Comparison of ENCODE assay signal across 8 mouse cellular contexts in genomic region chr11:22989786-22990185, GRCm38 (mm10). TPM values are rescaled to one million over a fixed set of nuclear protein-coding genes. Genes with fewer than 3 reads are reported as not detected.
DNase-seq lines count a peak whose midpoint lies in the region; ATAC-seq lines count a peak whose summit lies in the region.

No protein-coding gene starts in this region.

- H3K9me3 ChIP-seq in erythroblast, embryonic 14.5 days (ENCODE audit: control insufficient read depth, low read length) = no peaks in the 10 kb centered on the region
- no peaks in the 10 kb centered on the region for H3K9me3 ChIP-seq in limb, embryonic 15.5 days
- H3K9me3 ChIP-seq in stomach, embryonic 16.5 days (replicated peaks; ENCODE audit: control insufficient read depth, low read length) = no peaks in the 10 kb centered on the region

- H3K9ac ChIP-seq in limb, embryonic 15.5 days = peak overlapping the region; percentile 63; the same call in 1 of the 2 replicates
- H3K9ac ChIP-seq in stomach, embryonic 16.5 days (ENCODE audit: low read length) = peak overlapping the region; percentile 94

- 52% methylated on average over 1 of the region's 1 CpGs for WGBS in limb, embryonic 15.5 days
- 33% methylated on average over 1 of the region's 1 CpGs for WGBS in stomach, embryonic 16.5 days

- DNase-seq in retina, adult 2 months (ENCODE audit: low read depth, low spot score) = peak; percentile 77
- no peak for DNase-seq in retina, embryonic 14.5 days (ENCODE audit: low spot score)
- no peak for DNase-seq in embryo, embryonic 10 days (ENCODE audit: low spot score)
- DNase-seq in adrenal gland, postnatal 36 days = no peak

- no peaks in the 10 kb centered on the region for H3K27me3 ChIP-seq in erythroblast, embryonic 14.5 days (ENCODE audit: control insufficient read depth)
- H3K27me3 ChIP-seq in limb, embryonic 15.5 days = no peaks in the 10 kb centered on the region
- no peaks in the 10 kb centered on the region for H3K27me3 ChIP-seq in stomach, embryonic 16.5 days (ENCODE audit: control insufficient read depth, insufficient read depth, low read length)

- peak overlapping the region; percentile 43 for H3K4me2 ChIP-seq in limb, embryonic 15.5 days
- peak overlapping the region; percentile 54 for H3K4me2 ChIP-seq in stomach, embryonic 16.5 days (ENCODE audit: low read depth, low read length)

- H3K4me1 ChIP-seq in erythroblast, embryonic 14.5 days (ENCODE audit: control insufficient read depth) = peaks cover 34% of the 10 kb centered on the region
- peaks cover 9% of the 10 kb centered on the region for H3K4me1 ChIP-seq in limb, embryonic 15.5 days
- peaks cover 11% of the 10 kb centered on the region; the same call in 1 of the 2 replicates for H3K4me1 ChIP-seq in stomach, embryonic 16.5 days (ENCODE audit: control insufficient read depth, insufficient read depth, low read length)

- peaks cover 28% of the 10 kb centered on the region for H3K36me3 ChIP-seq in erythroblast, embryonic 14.5 days (ENCODE audit: control insufficient read depth)
- H3K36me3 ChIP-seq in limb, embryonic 15.5 days = peaks cover 15% of the 10 kb centered on the region
- peaks cover 4% of the 10 kb centered on the region; the same call in 1 of the 2 replicates for H3K36me3 ChIP-seq in stomach, embryonic 16.5 days (ENCODE audit: control insufficient read depth, insufficient read depth, low read length)

- peak overlapping the region; percentile 96 for H3K27ac ChIP-seq in limb, embryonic 15.5 days
- peak overlapping the region; percentile 78 for H3K27ac ChIP-seq in stomach, embryonic 16.5 days (ENCODE audit: low read length)

- H3K4me3 ChIP-seq in erythroblast, embryonic 14.5 days (replicated peaks) = peak overlapping the region; percentile 99
- H3K4me3 ChIP-seq in limb, embryonic 15.5 days = peak overlapping the region; percentile 85
- H3K4me3 ChIP-seq in stomach, embryonic 16.5 days (replicated peaks; ENCODE audit: low read length) = peak overlapping the region; percentile 82

- ATAC-seq in erythroblast, adult 5-6 weeks (replicated peaks; ENCODE audit: low FRiP score, poor library complexity, severe bottlenecking) = no peak
- no peak for ATAC-seq in limb, embryonic 15.5 days (ENCODE audit: insufficient number of reproducible peaks, low FRiP score, low TSS enrichment, low read depth)
- ATAC-seq in stomach, embryonic 16.5 days (ENCODE audit: insufficient read depth, low FRiP score) = 0 out of 2 replicates have a peak, but pooled peaks have one; percentile 1

RNA-seq across cellular contexts. Expression of gene Cct4, which starts 0.5 kb away (rescaled TPM):
- 17.0 and 22.5 TPM in 2 replicates for polyA plus RNA-seq in erythroblast, embryonic 14.5 days (2012)
- total RNA-seq in erythroblast, adult 5-6 weeks (2015; ENCODE audit: low replicate concordance) = 66.0 and 82.0 TPM in 2 replicates
- total RNA-seq in erythroblast, adult 5-6 weeks (2017; ENCODE audit: low replicate concordance) = 46.6 and 49.6 TPM in 2 replicates
- polyA plus RNA-seq in limb, embryonic 15.5 days (2015; fragmentation: Nextera tagmentation; extraction: Ambion mirVana) = 233 and 234 TPM in 2 replicates
- polyA plus RNA-seq in stomach, embryonic 16.5 days (2015; fragmentation: Nextera tagmentation; extraction: Ambion mirVana) = 226 and 230 TPM in 2 replicates
- 100 to 1,000 TPM; 186 to 249 TPM for total RNA-seq in adrenal gland, postnatal 36 days (2021)

RNA-seq across cellular contexts. Expression of gene Commd1, which starts 7.6 kb away (rescaled TPM):
- 5.2 and 6.7 TPM in 2 replicates for polyA plus RNA-seq in erythroblast, embryonic 14.5 days (2012)
- total RNA-seq in erythroblast, adult 5-6 weeks (2015; ENCODE audit: low replicate concordance) = 11.3 and 30.9 TPM in 2 replicates
- total RNA-seq in erythroblast, adult 5-6 weeks (2017; ENCODE audit: low replicate concordance) = 26.3 and 36.5 TPM in 2 replicates
- 322 and 348 TPM in 2 replicates for polyA plus RNA-seq in limb, embryonic 15.5 days (2015; fragmentation: Nextera tagmentation; extraction: Ambion mirVana)
- 324 and 371 TPM in 2 replicates for polyA plus RNA-seq in stomach, embryonic 16.5 days (2015; fragmentation: Nextera tagmentation; extraction: Ambion mirVana)
- total RNA-seq in adrenal gland, postnatal 36 days (2021) = 100 to 1,000 TPM; 103 to 121 TPM

RNA-seq across cellular contexts. Expression of gene Gm28048, which starts 7.9 kb away (rescaled TPM):
- polyA plus RNA-seq in erythroblast, embryonic 14.5 days (2012) = not detected in 2 replicates
- total RNA-seq in erythroblast, adult 5-6 weeks (2015; ENCODE audit: low replicate concordance) = 11.7 and 25.6 TPM in 2 replicates
- total RNA-seq in erythroblast, adult 5-6 weeks (2017; ENCODE audit: low replicate concordance) = 9.3 and 14.2 TPM in 2 replicates
- polyA plus RNA-seq in limb, embryonic 15.5 days (2015; fragmentation: Nextera tagmentation; extraction: Ambion mirVana) = 9.8 and 12.5 TPM in 2 replicates
- polyA plus RNA-seq in stomach, embryonic 16.5 days (2015; fragmentation: Nextera tagmentation; extraction: Ambion mirVana) = 14.5 and 17.9 TPM in 2 replicates
- total RNA-seq in adrenal gland, postnatal 36 days (2021) = 10 to 100 TPM; 28.5 to 55.4 TPM

RNA-seq across cellular contexts. Expression of gene Fam161a, which starts 17.5 kb away (rescaled TPM):
- polyA plus RNA-seq in erythroblast, embryonic 14.5 days (2012) = 0.18 and 0.30 TPM in 2 replicates
- total RNA-seq in erythroblast, adult 5-6 weeks (2015; ENCODE audit: low replicate concordance) = 2.3 TPM in 1 of 2 replicates, not detected in the other
- total RNA-seq in erythroblast, adult 5-6 weeks (2017; ENCODE audit: low replicate concordance) = 2.4 and 9.3 TPM in 2 replicates
- 3.3 and 4.1 TPM in 2 replicates for polyA plus RNA-seq in limb, embryonic 15.5 days (2015; fragmentation: Nextera tagmentation; extraction: Ambion mirVana)
- polyA plus RNA-seq in stomach, embryonic 16.5 days (2015; fragmentation: Nextera tagmentation; extraction: Ambion mirVana) = 3.8 and 4.2 TPM in 2 replicates
- 10 to 100 TPM; 20.4 to 34.5 TPM for total RNA-seq in adrenal gland, postnatal 36 days (2021)

RNA-seq across cellular contexts. Expression of gene Zrsr1, which starts 18.0 kb away (rescaled TPM):
- polyA plus RNA-seq in erythroblast, embryonic 14.5 days (2012) = 0.67 and 1.2 TPM in 2 replicates
- 103 and 104 TPM in 2 replicates for total RNA-seq in erythroblast, adult 5-6 weeks (2015; ENCODE audit: low replicate concordance)
- 198 and 259 TPM in 2 replicates for total RNA-seq in erythroblast, adult 5-6 weeks (2017; ENCODE audit: low replicate concordance)
- polyA plus RNA-seq in limb, embryonic 15.5 days (2015; fragmentation: Nextera tagmentation; extraction: Ambion mirVana) = 3.3 TPM in 2 replicates
- 2.4 and 3.2 TPM in 2 replicates for polyA plus RNA-seq in stomach, embryonic 16.5 days (2015; fragmentation: Nextera tagmentation; extraction: Ambion mirVana)
- total RNA-seq in adrenal gland, postnatal 36 days (2021) = 10 to 100 TPM; 38.9 to 41.9 TPM

Comparison
In these comparisons a context has a peak if more than half of its experiments do, and no peak if none do; other contexts are left out.
1. RNA of gene Commd1, which starts 7.6 kb away (polyA plus RNA-seq): 324 to 371 TPM in stomach, embryonic 16.5 days and 322 to 348 TPM in limb, embryonic 15.5 days; 5.2 to 6.7 TPM in erythroblast, embryonic 14.5 days; every median in the first group is over 10 times any median in the second.
2. RNA of gene Gm28048, which starts 7.9 kb away (polyA plus RNA-seq): 14.5 to 17.9 TPM in stomach, embryonic 16.5 days and 9.8 to 12.5 TPM in limb, embryonic 15.5 days; not detected in erythroblast, embryonic 14.5 days; every median in the first group is over 10 times any median in the second.
3. Peak in every context shown above with its lines, with median percentiles within 50 percentile points of each other: H3K4me3 ChIP-seq.